Mouse (Mus musculus): ENCODE measurements around the gene Rps6kb2. TPM values are rescaled to one million over a fixed set of nuclear protein-coding genes. Genes with fewer than 3 reads are reported as not detected.

Gene Rps6kb2
- polyA plus RNA-seq, 1 experiment from 2014 or later = 43.2 TPM

DNA sequence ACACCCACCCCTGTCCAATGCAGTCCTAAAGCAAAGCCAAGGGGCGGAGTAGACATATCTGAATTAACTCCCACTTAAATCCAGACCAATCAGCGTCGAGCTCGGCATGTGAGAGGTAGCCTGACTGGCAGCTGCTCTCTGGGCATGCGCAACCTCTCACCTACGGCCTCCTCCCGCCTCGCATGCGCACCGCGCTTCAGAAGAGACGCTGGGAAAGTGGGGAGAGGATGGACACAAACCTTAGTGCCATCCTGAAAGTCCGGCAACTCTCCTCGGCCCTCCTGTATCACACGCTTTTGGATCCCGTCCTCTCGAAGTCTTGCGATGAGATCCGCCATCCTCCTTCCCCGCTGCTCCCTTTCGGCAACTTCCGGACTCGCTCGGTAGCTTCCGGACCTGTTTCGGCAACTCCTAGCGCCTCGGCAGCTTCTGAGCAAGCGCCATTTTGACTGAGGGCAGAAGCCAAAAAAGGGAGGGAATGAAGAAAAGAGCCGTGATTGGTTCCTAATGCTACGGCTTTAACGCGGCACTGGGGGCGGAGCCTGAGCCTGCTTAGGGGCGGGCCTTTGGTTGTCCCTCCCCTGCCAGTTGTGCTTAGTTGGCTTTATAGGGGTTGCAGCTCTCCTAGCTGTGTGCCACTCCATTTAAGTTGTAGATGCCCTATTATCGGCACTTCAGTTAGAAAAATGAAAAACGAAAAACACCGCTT, 41.9 kb downstream of the Rps6kb2 start:
- H3K4me3 ChIP-seq (ENCODE audit: low read depth, low read length) = peak overlapping the region; percentile 49
- H3K9ac ChIP-seq = peak overlapping the region; percentile 58
- H3K4me1 ChIP-seq (ENCODE audit: insufficient read depth) = peaks cover 6% of the 10 kb centered on the region; the same call in 1 of the 2 replicates
- peak; percentile 74 for ATAC-seq (ENCODE audit: insufficient read depth)
- peak overlapping the region; percentile 65 for H3K4me2 ChIP-seq
- WGBS = 3% methylated on average over 38 of the region's 38 CpGs
- no peaks in the 10 kb centered on the region for H3K9me3 ChIP-seq (ENCODE audit: low read depth, low read length)
- no peaks in the 10 kb centered on the region for H3K27me3 ChIP-seq (ENCODE audit: insufficient read depth, low read length)
- peak; percentile 100 for DNase-seq
- TF ChIP-seq CTCF (IDR thresholded peaks at IDR 0.05; ENCODE audit: low read depth) = no peak
- peaks cover 23% of the 10 kb centered on the region for H3K36me3 ChIP-seq (ENCODE audit: insufficient read depth)
- H3K27ac ChIP-seq (ENCODE audit: low read depth) = peak overlapping the region; percentile 83; the same call in 1 of the 2 replicates

DNA sequence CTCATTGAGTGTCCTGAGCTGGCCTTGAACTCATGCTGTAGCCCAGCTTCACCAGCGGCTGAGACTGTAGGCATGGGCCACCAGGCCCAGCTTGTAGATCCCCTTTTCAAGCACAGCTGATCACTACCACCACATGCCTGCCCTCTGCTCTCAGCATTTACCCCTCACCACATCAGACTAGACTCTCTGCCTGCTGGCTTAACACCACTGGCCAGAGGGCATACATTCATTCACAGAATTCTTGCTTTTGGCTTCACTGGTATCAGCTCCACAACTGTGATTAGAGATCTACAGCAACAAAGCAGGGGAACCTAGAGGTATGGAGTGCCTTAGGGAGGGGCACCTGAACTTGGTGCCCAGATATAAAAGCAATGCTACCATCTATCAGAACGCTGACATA, 42.7 kb downstream of the Rps6kb2 start:
- ATAC-seq (ENCODE audit: insufficient read depth) (no peak), DNase-seq (no peak)
- no peak for TF ChIP-seq CTCF (IDR thresholded peaks at IDR 0.05; ENCODE audit: low read depth)
- Histone ChIP-seq H3K4me1 (ENCODE audit: insufficient read depth) (peaks cover 6% of the 10 kb centered on the region; the same call in 1 of the 2 replicates), H3K4me3 (ENCODE audit: low read depth, low read length) (peak overlapping the region; percentile 49), H3K36me3 (ENCODE audit: insufficient read depth) (peaks cover 29% of the 10 kb centered on the region), H3K9me3 (ENCODE audit: low read depth, low read length) (no peaks in the 10 kb centered on the region), H3K9ac (0 out of 2 replicates have a peak overlapping the region, but pooled peaks have one; percentile 0), H3K4me2 (peak overlapping the region; percentile 65), H3K27me3 (ENCODE audit: insufficient read depth, low read length) (no peaks in the 10 kb centered on the region), H3K27ac (ENCODE audit: low read depth) (no peak overlapping the region)
- WGBS = 95% methylated on average over 2 of the region's 2 CpGs

DNA sequence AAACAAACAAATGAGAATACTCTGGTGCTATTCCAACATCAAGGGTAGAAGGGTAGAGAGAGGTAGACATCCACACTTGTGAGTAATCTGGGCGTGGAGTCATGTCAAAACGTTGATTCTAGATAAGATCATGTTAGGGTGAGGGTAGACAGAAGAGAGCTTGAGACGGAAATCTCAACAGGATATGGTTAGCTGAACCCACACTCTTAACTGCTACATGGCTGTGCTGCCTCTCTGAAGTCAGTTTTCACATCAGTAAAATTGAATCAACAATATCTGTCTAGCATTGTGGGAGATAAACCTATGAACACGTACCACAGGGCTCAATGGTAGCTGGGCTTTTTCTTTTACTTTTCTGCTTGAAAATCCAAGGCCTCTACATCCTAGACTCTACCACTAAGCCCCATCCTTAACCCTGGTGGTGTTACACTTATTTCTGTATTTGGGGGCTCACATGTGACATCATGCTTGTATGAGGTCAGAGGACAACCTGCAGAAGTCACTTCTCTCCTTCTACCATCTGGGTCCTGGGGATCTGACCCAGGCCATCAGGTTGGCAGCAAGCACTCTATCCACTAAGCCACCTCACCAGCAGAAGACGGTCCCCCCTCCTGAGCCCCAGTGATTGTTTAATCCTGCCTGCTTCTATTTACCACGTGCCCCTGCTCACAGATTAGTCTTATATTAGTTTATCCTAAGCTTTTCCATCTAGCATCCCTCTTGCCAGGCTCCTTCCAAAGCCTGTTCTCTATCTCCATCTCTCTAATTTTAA, 43.3 kb downstream of the Rps6kb2 start:
- ATAC-seq (ENCODE audit: insufficient read depth) = no peak
- Histone ChIP-seq H3K27me3 (ENCODE audit: insufficient read depth, low read length) (no peaks in the 10 kb centered on the region), H3K4me1 (ENCODE audit: insufficient read depth) (peaks cover 3% of the 10 kb centered on the region; the same call in 1 of the 2 replicates), H3K4me3 (ENCODE audit: low read depth, low read length) (no peak overlapping the region; the same call in 1 of the 2 replicates), H3K4me2 (no peak overlapping the region; the same call in 1 of the 2 replicates), H3K9ac (0 out of 2 replicates have a peak overlapping the region, but pooled peaks have one; percentile 0), H3K27ac (ENCODE audit: low read depth) (no peak overlapping the region), H3K36me3 (ENCODE audit: insufficient read depth) (peaks cover 35% of the 10 kb centered on the region), H3K9me3 (ENCODE audit: low read depth, low read length) (no peaks in the 10 kb centered on the region)
- 71% methylated on average over 6 of the region's 6 CpGs for whole genome bisulfite sequencing
- DNase-seq = no peak
- TF ChIP-seq CTCF (IDR thresholded peaks at IDR 0.05; ENCODE audit: low read depth) = no peak

DNA sequence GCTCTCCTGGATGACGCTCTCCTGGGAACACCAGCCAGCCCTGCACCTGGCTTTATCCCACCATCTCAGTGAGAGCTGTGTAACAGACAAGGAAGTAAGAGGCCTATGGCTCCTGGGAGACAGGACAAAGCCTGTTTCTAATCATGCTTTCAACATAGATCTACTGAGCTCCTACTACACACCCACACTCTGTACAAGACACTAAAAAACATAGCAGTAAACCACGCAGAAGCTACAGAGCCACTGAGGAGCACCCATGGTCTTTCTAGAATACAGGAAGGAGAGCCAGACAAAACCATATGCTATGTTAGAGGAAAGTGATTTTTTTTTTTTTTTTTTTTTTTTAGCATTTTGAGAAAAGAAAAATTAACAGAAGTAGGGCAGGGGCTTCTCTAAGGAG, 44.8 kb downstream of the Rps6kb2 start:
- TF ChIP-seq CTCF (IDR thresholded peaks at IDR 0.05; ENCODE audit: low read depth) = no peak
- ATAC-seq (ENCODE audit: insufficient read depth) = no peak
- Histone ChIP-seq H3K9ac (no peak overlapping the region), H3K4me2 (no peak overlapping the region), H3K4me3 (ENCODE audit: low read depth, low read length) (no peak overlapping the region), H3K4me1 (ENCODE audit: insufficient read depth) (peaks cover 3% of the 10 kb centered on the region; the same call in 1 of the 2 replicates), H3K27me3 (ENCODE audit: insufficient read depth, low read length) (no peaks in the 10 kb centered on the region), H3K36me3 (ENCODE audit: insufficient read depth) (peaks cover 51% of the 10 kb centered on the region), H3K27ac (ENCODE audit: low read depth) (no peak overlapping the region), H3K9me3 (ENCODE audit: low read depth, low read length) (no peaks in the 10 kb centered on the region)
- no peak for DNase-seq
- WGBS = 99% methylated on average over 2 of the region's 2 CpGs

DNA sequence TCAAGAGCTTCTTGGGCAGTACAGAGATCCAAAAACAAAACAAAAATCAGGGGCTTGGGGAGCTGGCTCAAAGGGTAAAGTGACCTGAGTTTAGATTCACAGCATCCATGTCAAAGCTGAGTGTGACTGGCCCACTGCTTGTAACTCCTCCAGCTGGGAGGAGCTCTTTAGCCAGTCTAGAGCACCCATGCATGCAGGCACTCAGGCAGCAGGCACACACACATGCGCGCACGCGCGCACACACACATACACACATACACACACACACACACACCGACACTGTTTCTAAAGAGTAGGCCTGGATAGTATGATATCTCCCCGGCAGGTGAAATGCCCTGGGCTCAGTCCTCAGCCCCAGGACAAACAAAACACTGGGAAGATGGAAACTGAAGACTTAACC, 46.1 kb downstream of the Rps6kb2 start:
- no peak for ATAC-seq (ENCODE audit: insufficient read depth)
- TF ChIP-seq CTCF (IDR thresholded peaks at IDR 0.05; ENCODE audit: low read depth) = no peak
- peaks cover 3% of the 10 kb centered on the region; the same call in 1 of the 2 replicates for H3K4me1 ChIP-seq (ENCODE audit: insufficient read depth)
- DNase-seq = no peak
- H3K36me3 ChIP-seq (ENCODE audit: insufficient read depth) = peaks cover 62% of the 10 kb centered on the region
- WGBS = 92% methylated on average over 7 of the region's 7 CpGs
- H3K27me3 ChIP-seq (ENCODE audit: insufficient read depth, low read length) = no peaks in the 10 kb centered on the region
- no peak overlapping the region for H3K4me2 ChIP-seq
- no peak overlapping the region for H3K9ac ChIP-seq
- H3K27ac ChIP-seq (ENCODE audit: low read depth) = no peak overlapping the region
- no peak overlapping the region for H3K4me3 ChIP-seq (ENCODE audit: low read depth, low read length)
- H3K9me3 ChIP-seq (ENCODE audit: low read depth, low read length) = no peaks in the 10 kb centered on the region

DNA sequence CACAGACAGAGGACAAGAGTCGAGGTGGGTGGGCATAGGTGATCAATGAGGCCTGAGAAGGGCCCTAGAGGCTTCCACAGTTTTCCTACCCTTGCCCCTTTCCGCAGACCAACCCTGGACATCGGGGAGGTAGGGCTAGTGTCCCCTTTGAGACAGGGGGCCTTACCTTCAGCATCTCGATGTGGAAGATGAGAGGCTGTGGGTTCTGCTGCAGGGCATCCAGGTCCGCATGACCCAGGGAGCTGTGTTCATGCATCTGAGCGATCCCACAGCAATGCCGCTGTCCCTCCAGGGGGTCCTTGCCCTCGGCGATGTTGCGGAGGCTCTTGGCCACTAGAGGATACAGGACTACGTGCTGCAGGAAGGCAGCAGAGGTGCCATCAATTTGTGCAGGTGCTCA, 47.3 kb downstream of the Rps6kb2 start:
- H3K4me2 ChIP-seq = no peak overlapping the region
- no peak overlapping the region for H3K27ac ChIP-seq (ENCODE audit: low read depth)
- no peaks in the 10 kb centered on the region for H3K27me3 ChIP-seq (ENCODE audit: insufficient read depth, low read length)
- no peak overlapping the region for H3K4me3 ChIP-seq (ENCODE audit: low read depth, low read length)
- no peak for ATAC-seq (ENCODE audit: insufficient read depth)
- no peak for DNase-seq
- H3K9me3 ChIP-seq (ENCODE audit: low read depth, low read length) = no peaks in the 10 kb centered on the region
- peaks cover 66% of the 10 kb centered on the region for H3K36me3 ChIP-seq (ENCODE audit: insufficient read depth)
- peaks cover 3% of the 10 kb centered on the region; the same call in 1 of the 2 replicates for H3K4me1 ChIP-seq (ENCODE audit: insufficient read depth)
- H3K9ac ChIP-seq = no peak overlapping the region
- TF ChIP-seq CTCF (IDR thresholded peaks at IDR 0.05; ENCODE audit: low read depth) = no peak
- 82% methylated on average over 11 of the region's 11 CpGs for WGBS

DNA sequence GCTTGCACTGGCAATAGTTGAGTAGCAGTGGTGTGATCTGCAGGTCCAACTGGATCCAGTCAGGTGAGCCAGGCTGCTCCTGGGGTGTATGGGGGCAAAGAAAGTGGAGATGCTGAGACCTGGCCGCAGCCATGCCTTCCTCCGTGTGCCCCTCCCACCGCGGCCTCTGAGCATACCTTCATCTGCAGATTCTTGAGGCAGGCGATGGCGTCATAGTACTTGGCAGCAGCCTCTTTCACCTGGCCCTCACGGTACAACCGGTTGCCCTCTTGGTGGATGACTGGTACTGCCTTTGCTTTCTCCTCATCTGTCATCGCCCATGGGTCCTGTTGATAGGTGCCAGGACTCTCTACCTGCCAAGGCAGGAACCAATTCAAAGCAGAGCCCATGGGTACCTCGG, 48.0 kb downstream of the Rps6kb2 start:
- Histone ChIP-seq H3K27ac (ENCODE audit: low read depth) (no peak overlapping the region), H3K4me2 (no peak overlapping the region), H3K9me3 (ENCODE audit: low read depth, low read length) (no peaks in the 10 kb centered on the region), H3K9ac (no peak overlapping the region), H3K4me1 (ENCODE audit: insufficient read depth) (no peaks in the 10 kb centered on the region), H3K27me3 (ENCODE audit: insufficient read depth, low read length) (no peaks in the 10 kb centered on the region), H3K36me3 (ENCODE audit: insufficient read depth) (peaks cover 66% of the 10 kb centered on the region), H3K4me3 (ENCODE audit: low read depth, low read length) (no peak overlapping the region)
- ATAC-seq (ENCODE audit: insufficient read depth) = no peak
- TF ChIP-seq CTCF (IDR thresholded peaks at IDR 0.05; ENCODE audit: low read depth) = no peak
- DNase-seq = no peak
- WGBS = 93% methylated on average over 10 of the region's 10 CpGs

Measured in lung, embryonic 14.5 days (tissue).